Mouse (Mus musculus): Measurements from ENCODE around the gene Carnmt1. TPM values are rescaled to one million over a fixed set of nuclear protein-coding genes. Genes with fewer than 3 reads are reported as not detected.

Carnmt1 gene
- polyA plus RNA-seq, 1 experiment = 49.5 TPM

DNA sequence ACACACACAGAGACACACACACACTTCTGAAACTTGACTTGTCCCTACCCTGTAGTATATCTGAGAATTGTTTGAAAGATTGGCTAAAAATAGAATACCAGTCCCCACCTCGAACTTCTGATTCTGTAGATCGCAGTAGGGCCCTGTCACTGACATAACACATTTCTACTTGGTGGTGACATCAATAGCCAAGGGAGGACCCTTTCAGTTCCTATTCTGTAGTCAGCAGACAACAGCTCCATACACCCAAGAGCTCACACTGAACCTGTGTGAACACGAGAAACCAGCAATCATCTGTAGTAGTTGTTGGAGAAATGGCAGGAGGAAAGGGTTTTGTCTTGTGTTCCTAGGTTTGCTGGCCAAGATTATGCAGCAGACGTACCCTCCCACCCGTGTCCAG is 15.6 kb upstream of the Carnmt1 start:
- no peaks in the 10 kb centered on the region for H3K9me3 ChIP-seq (replicated peaks; ENCODE audit: control insufficient read depth, insufficient read depth, low read length, poor library complexity, severe bottlenecking)
- no peaks in the 10 kb centered on the region for H3K4me1 ChIP-seq (ENCODE audit: control insufficient read depth, insufficient read depth, low read length)
- H3K27me3 ChIP-seq (ENCODE audit: control insufficient read depth, insufficient read depth, low read length, poor library complexity, severe bottlenecking) = no peaks in the 10 kb centered on the region
- H3K4me3 ChIP-seq (ENCODE audit: low read depth, low read length) = no peak overlapping the region
- TF ChIP-seq CTCF (IDR thresholded peaks at IDR 0.05; ENCODE audit: low read depth, low read length) = no peak
- TF ChIP-seq EP300 (IDR thresholded peaks at IDR 0.05; ENCODE audit: insufficient read depth, low read depth, low read length) = no peak
- no peak for TF ChIP-seq POLR2A (IDR thresholded peaks at IDR 0.05; ENCODE audit: insufficient read depth, low read length)
- H3K27ac ChIP-seq (ENCODE audit: insufficient read depth, low read length) = no peak overlapping the region
- no peaks in the 10 kb centered on the region for H3K36me3 ChIP-seq (ENCODE audit: control insufficient read depth, insufficient read depth, low read length, poor library complexity, severe bottlenecking)
- no peak overlapping the region for H3K9ac ChIP-seq (ENCODE audit: low read depth, poor library complexity, severe bottlenecking)

DNA sequence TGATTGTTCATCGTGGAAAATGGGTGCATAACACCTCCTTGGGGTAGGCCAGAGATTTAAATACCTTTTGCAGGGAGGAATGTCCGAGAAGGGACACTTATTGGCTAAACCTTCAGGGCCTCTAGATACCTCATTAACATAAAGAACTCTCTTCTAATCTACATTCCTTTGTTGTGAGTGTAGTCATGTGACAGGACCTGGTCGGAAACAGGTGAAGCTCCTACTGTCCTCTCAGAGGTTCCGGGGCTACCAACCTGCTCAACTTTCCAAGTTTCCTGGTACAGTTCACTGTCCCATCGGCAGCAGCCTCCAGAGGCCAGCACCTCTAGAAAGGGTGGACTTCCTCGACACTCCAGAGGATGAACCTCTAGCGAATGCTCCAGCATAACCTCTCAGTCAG is 14.6 kb upstream of the Carnmt1 start:
- Histone ChIP-seq H3K36me3 (ENCODE audit: control insufficient read depth, insufficient read depth, low read length, poor library complexity, severe bottlenecking) (no peaks in the 10 kb centered on the region), H3K4me1 (ENCODE audit: control insufficient read depth, insufficient read depth, low read length) (no peaks in the 10 kb centered on the region), H3K4me3 (ENCODE audit: low read depth, low read length) (no peak overlapping the region), H3K27me3 (ENCODE audit: control insufficient read depth, insufficient read depth, low read length, poor library complexity, severe bottlenecking) (no peaks in the 10 kb centered on the region), H3K27ac (ENCODE audit: insufficient read depth, low read length) (no peak overlapping the region), H3K9me3 (replicated peaks; ENCODE audit: control insufficient read depth, insufficient read depth, low read length, poor library complexity, severe bottlenecking) (no peaks in the 10 kb centered on the region), H3K9ac (ENCODE audit: low read depth, poor library complexity, severe bottlenecking) (no peak overlapping the region)
- TF ChIP-seq CTCF (IDR thresholded peaks at IDR 0.05; ENCODE audit: low read depth, low read length) = no peak
- no peak for TF ChIP-seq EP300 (IDR thresholded peaks at IDR 0.05; ENCODE audit: insufficient read depth, low read depth, low read length)
- no peak for TF ChIP-seq POLR2A (IDR thresholded peaks at IDR 0.05; ENCODE audit: insufficient read depth, low read length)

DNA sequence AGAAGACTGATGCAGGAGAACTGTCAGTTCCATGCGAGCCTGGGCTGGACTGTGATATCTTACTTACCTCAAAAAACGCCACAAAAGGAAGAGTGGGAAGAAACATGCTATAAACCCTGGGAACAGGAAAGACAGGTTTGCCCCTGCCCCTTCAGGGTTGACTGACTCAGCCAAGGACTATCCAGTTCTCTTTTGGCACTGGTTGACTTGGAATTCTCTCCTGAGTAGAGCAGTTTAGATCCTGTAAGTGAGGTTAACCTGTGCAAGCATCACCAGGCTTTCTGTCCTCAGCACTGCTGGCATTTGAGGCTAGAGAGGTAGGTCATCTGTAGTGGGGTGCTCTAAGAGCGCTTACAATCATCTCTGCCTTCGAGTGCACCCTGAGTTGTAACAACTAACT is 12.1 kb upstream of the Carnmt1 start:
- TF ChIP-seq CTCF (IDR thresholded peaks at IDR 0.05; ENCODE audit: low read depth, low read length) = no peak
- H3K4me3 ChIP-seq (ENCODE audit: low read depth, low read length) = no peak overlapping the region
- H3K27me3 ChIP-seq (ENCODE audit: control insufficient read depth, insufficient read depth, low read length, poor library complexity, severe bottlenecking) = no peaks in the 10 kb centered on the region
- H3K4me1 ChIP-seq (ENCODE audit: control insufficient read depth, insufficient read depth, low read length) = no peaks in the 10 kb centered on the region
- no peaks in the 10 kb centered on the region for H3K9me3 ChIP-seq (replicated peaks; ENCODE audit: control insufficient read depth, insufficient read depth, low read length, poor library complexity, severe bottlenecking)
- no peaks in the 10 kb centered on the region for H3K36me3 ChIP-seq (ENCODE audit: control insufficient read depth, insufficient read depth, low read length, poor library complexity, severe bottlenecking)
- no peak overlapping the region for H3K27ac ChIP-seq (ENCODE audit: insufficient read depth, low read length)
- no peak overlapping the region for H3K9ac ChIP-seq (ENCODE audit: low read depth, poor library complexity, severe bottlenecking)

GRCm38 (mm10) chr19:18659349-18659748 is 11.2 kb upstream of the Carnmt1 start:
- no peak for TF ChIP-seq CTCF (IDR thresholded peaks at IDR 0.05; ENCODE audit: low read depth, low read length)
- H3K27ac ChIP-seq (ENCODE audit: insufficient read depth, low read length) = no peak overlapping the region
- no peak overlapping the region for H3K9ac ChIP-seq (ENCODE audit: low read depth, poor library complexity, severe bottlenecking)
- H3K27me3 ChIP-seq (ENCODE audit: control insufficient read depth, insufficient read depth, low read length, poor library complexity, severe bottlenecking) = no peaks in the 10 kb centered on the region
- no peaks in the 10 kb centered on the region for H3K4me1 ChIP-seq (ENCODE audit: control insufficient read depth, insufficient read depth, low read length)
- H3K36me3 ChIP-seq (ENCODE audit: control insufficient read depth, insufficient read depth, low read length, poor library complexity, severe bottlenecking) = no peaks in the 10 kb centered on the region
- no peak overlapping the region for H3K4me3 ChIP-seq (ENCODE audit: low read depth, low read length)
- H3K9me3 ChIP-seq (replicated peaks; ENCODE audit: control insufficient read depth, insufficient read depth, low read length, poor library complexity, severe bottlenecking) = no peaks in the 10 kb centered on the region

GRCm38 (mm10) chr19:18660466-18660865 is 10.1 kb upstream of the Carnmt1 start:
- no peak overlapping the region for H3K27ac ChIP-seq (ENCODE audit: insufficient read depth, low read length)
- no peaks in the 10 kb centered on the region for H3K9me3 ChIP-seq (replicated peaks; ENCODE audit: control insufficient read depth, insufficient read depth, low read length, poor library complexity, severe bottlenecking)
- TF ChIP-seq POLR2A (IDR thresholded peaks at IDR 0.05; ENCODE audit: insufficient read depth, low read length) (no peak), CTCF (IDR thresholded peaks at IDR 0.05; ENCODE audit: low read depth, low read length) (no peak), EP300 (IDR thresholded peaks at IDR 0.05; ENCODE audit: insufficient read depth, low read depth, low read length) (no peak)
- no peaks in the 10 kb centered on the region for H3K36me3 ChIP-seq (ENCODE audit: control insufficient read depth, insufficient read depth, low read length, poor library complexity, severe bottlenecking)
- H3K27me3 ChIP-seq (ENCODE audit: control insufficient read depth, insufficient read depth, low read length, poor library complexity, severe bottlenecking) = no peaks in the 10 kb centered on the region
- no peak overlapping the region for H3K4me3 ChIP-seq (ENCODE audit: low read depth, low read length)
- H3K9ac ChIP-seq (ENCODE audit: low read depth, poor library complexity, severe bottlenecking) = no peak overlapping the region
- no peaks in the 10 kb centered on the region for H3K4me1 ChIP-seq (ENCODE audit: control insufficient read depth, insufficient read depth, low read length)

DNA sequence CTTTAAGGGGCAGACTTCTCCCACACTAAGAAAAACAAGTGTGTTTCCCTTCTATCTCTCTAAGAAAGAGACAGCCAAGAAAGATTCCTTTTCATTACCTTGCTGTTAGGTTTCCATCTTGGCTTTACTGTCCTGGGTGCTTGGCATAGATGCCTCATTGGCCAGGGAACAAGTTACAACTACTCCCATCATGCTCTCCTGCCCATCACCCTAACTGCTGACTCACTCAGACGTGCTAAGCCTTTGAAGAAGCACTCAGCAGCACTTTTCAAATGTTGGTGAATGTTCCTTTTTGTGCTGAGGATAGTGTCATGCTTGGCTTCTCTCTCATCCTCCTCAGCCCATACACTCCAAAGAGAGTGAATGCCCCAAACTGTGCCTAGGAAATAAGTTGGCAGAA is 8.9 kb upstream of the Carnmt1 start:
- Histone ChIP-seq H3K27ac (ENCODE audit: insufficient read depth, low read length) (no peak overlapping the region), H3K36me3 (ENCODE audit: control insufficient read depth, insufficient read depth, low read length, poor library complexity, severe bottlenecking) (no peaks in the 10 kb centered on the region), H3K27me3 (ENCODE audit: control insufficient read depth, insufficient read depth, low read length, poor library complexity, severe bottlenecking) (no peaks in the 10 kb centered on the region), H3K4me1 (ENCODE audit: control insufficient read depth, insufficient read depth, low read length) (no peaks in the 10 kb centered on the region), H3K9me3 (replicated peaks; ENCODE audit: control insufficient read depth, insufficient read depth, low read length, poor library complexity, severe bottlenecking) (no peaks in the 10 kb centered on the region), H3K9ac (ENCODE audit: low read depth, poor library complexity, severe bottlenecking) (no peak overlapping the region), H3K4me3 (ENCODE audit: low read depth, low read length) (no peak overlapping the region)
- TF ChIP-seq POLR2A (IDR thresholded peaks at IDR 0.05; ENCODE audit: insufficient read depth, low read length) (no peak), CTCF (IDR thresholded peaks at IDR 0.05; ENCODE audit: low read depth, low read length) (no peak), EP300 (IDR thresholded peaks at IDR 0.05; ENCODE audit: insufficient read depth, low read depth, low read length) (no peak)

All from ES-Bruce4 (cell line).